Mouse (Mus musculus) lung, embryonic 14.5 days (tissue): ENCODE measurements around the gene Trim12c. TPM values are rescaled to one million over a fixed set of nuclear protein-coding genes. Genes with fewer than 3 reads are reported as not detected.
"Not testable (repeated sequence)": the region's sequence is repeated elsewhere in the genome, so short reads cannot be mapped to it uniquely, and the experiment has no call there.

Experiments used
- ATAC-seq: fragments of 200-750 bp; cut with Nextera tagmentation; 2 replicates; pipeline ENCODE4 v1.8.0; 2017; ENCODE audit warnings: mild to moderate bottlenecking, moderate TSS enrichment, moderate library complexity; ENCODE audit not compliant: insufficient read depth
- DNase-seq: peaks from one replicate; pipeline ENCODE4 v3.0.0-alpha.2; 2015
- H3K27ac ChIP-seq: fragments of 300-500 bp; sonication (generic); 2 replicates; pipeline ENCODE4 v1.5.1; 2014; ENCODE audit warnings: low read depth, mild to moderate bottlenecking, moderate library complexity
- H3K27me3 ChIP-seq: fragments of 300-500 bp; sonication (generic); 2 replicates; pipeline ENCODE4 v1.6.1; 2014; ENCODE audit warnings: low read length, control low read depth; ENCODE audit not compliant: insufficient read depth
- H3K36me3 ChIP-seq: fragments of 300-500 bp; sonication (generic); 2 replicates; pipeline ENCODE4 v1.6.1; 2014; ENCODE audit warnings: control low read depth; ENCODE audit not compliant: insufficient read depth
- H3K4me1 ChIP-seq: fragments of 300-500 bp; sonication (generic); 2 replicates; pipeline ENCODE4 v1.6.1; 2014; ENCODE audit warnings: antibody characterized with exemption, control low read depth; ENCODE audit not compliant: insufficient read depth
- H3K4me2 ChIP-seq: fragments of 300-500 bp; sonication (generic); 2 replicates; pipeline ENCODE4 v1.6.1; 2014; ENCODE audit warnings: mild to moderate bottlenecking
- H3K4me3 ChIP-seq: fragments of 300-500 bp; sonication (generic); 2 replicates; pipeline ENCODE4 v1.5.1; 2014; ENCODE audit warnings: low read depth, low read length
- H3K9ac ChIP-seq: fragments of 300-500 bp; sonication (generic); 2 replicates; pipeline ENCODE4 v1.6.1; 2014
- H3K9me3 ChIP-seq: fragments of 300-500 bp; sonication (generic); 2 replicates; pipeline ENCODE4 v1.6.1; 2016; ENCODE audit warnings: low read depth, low read length, control low read depth
- CTCF ChIP-seq: IDR thresholded peaks from 2 replicates; pipeline ENCODE4 v1.5.1; 2016; ENCODE audit warnings: antibody characterized with exemption, low read depth
- WGBS: fragments of 180-500 bp; shearing (Covaris S2); extraction: QIAGEN DNeasy Blood & Tissue Kit; methylation state at CpG from one replicate; pipeline ENCODE4 v1.1.7; 2014; 5-methylcytosine and 5-hydroxymethylcytosine counted together
- polyA plus RNA-seq: library from polyadenylated mRNA; unstranded; fragments of >200 nt; fragmentation: Nextera tagmentation; extraction: Ambion mirVana; gene quantifications from 2 replicates; pipeline ENCODE4 v1.2.1, GENCODE M21; 2014

Trim12c gene
- polyA plus RNA-seq, 1 experiment from 2014 or later, result 1.4 TPM

- not testable (repeated sequence) for ATAC-seq, H3K4me3 ChIP-seq, H3K4me2 ChIP-seq, H3K27me3 ChIP-seq, H3K36me3 ChIP-seq, H3K4me1 ChIP-seq, DNase-seq, H3K27ac ChIP-seq, H3K9me3 ChIP-seq, H3K9ac ChIP-seq
- 92% methylated on average over 2 of the region's 2 CpGs for WGBS
Measured at GRCm38 (mm10) chr7:104329171-104329570, 24.0 kb downstream of the Trim12c start, which contains the start of gene Trim34b. TSS of gene Trim34b (plus strand) at chr7:104329471.

- Histone ChIP-seq H3K4me1 (no peaks in the 10 kb centered on the region), H3K27me3 (no peaks in the 10 kb centered on the region), H3K36me3 (no peaks in the 10 kb centered on the region), H3K9ac (no peak overlapping the region), H3K4me2 (no peak overlapping the region), H3K27ac (no peak overlapping the region), H3K9me3 (no peaks in the 10 kb centered on the region), H3K4me3 (no peak overlapping the region)
- WGBS, result 48% methylated on average over 9 of the region's 9 CpGs
- no peak for ATAC-seq
- no peak for DNase-seq
- no peak for TF ChIP-seq CTCF
Measured at GRCm38 (mm10) chr7:104322028-104322427, 31.1 kb downstream of the Trim12c start.

- H3K9ac ChIP-seq, result peak within 1 kb of the TSS; percentile 41
- peak; percentile 92 for ATAC-seq
- H3K27me3 ChIP-seq, H3K9me3 ChIP-seq, DNase-seq, H3K27ac ChIP-seq, H3K36me3 ChIP-seq, H3K4me1 ChIP-seq: not testable (repeated sequence)
- H3K4me3 ChIP-seq, result peak within 1 kb of the TSS; percentile 39
- peak within 1 kb of the TSS; percentile 58 for H3K4me2 ChIP-seq
- WGBS, result 20% methylated on average over 4 of the region's 4 CpGs
Measured at GRCm38 (mm10) chr7:104315369-104316080, 37.6 kb downstream of the Trim12c start, which contains the start of gene Trim12a. TSS of gene Trim12a (minus strand) at chr7:104315466.

GRCm38 (mm10) chr7:104314796-104315353 is 38.3 kb downstream of the Trim12c start:
- Histone ChIP-seq H3K36me3 (no peaks in the 10 kb centered on the region), H3K4me2 (peak overlapping the region; percentile 58), H3K4me3 (peak overlapping the region; percentile 39), H3K27me3 (no peaks in the 10 kb centered on the region), H3K27ac (no peak overlapping the region), H3K9me3 (no peaks in the 10 kb centered on the region), H3K4me1 (no peaks in the 10 kb centered on the region), H3K9ac (peak overlapping the region; percentile 41)
- ATAC-seq, result peak; percentile 64
- DNase-seq, result peak; percentile 44
- WGBS, result 8% methylated on average over 15 of the region's 15 CpGs
- no peak for TF ChIP-seq CTCF

- ATAC-seq, result no peak
- H3K27me3 ChIP-seq, result no peaks in the 10 kb centered on the region
- no peak overlapping the region for H3K9ac ChIP-seq
- TF ChIP-seq CTCF, result no peak
- DNase-seq, result no peak
- no peak overlapping the region for H3K4me3 ChIP-seq
- H3K4me2 ChIP-seq, result no peak overlapping the region
- no peaks in the 10 kb centered on the region for H3K9me3 ChIP-seq
- no peaks in the 10 kb centered on the region for H3K4me1 ChIP-seq
- 75% methylated on average over 5 of the region's 5 CpGs for WGBS
- H3K36me3 ChIP-seq, result no peaks in the 10 kb centered on the region
- no peak overlapping the region for H3K27ac ChIP-seq
Measured at GRCm38 (mm10) chr7:104291638-104292400, 61.3 kb downstream of the Trim12c start.

- no peak overlapping the region for H3K9ac ChIP-seq
- H3K36me3 ChIP-seq, result no peaks in the 10 kb centered on the region
- H3K9me3 ChIP-seq, result no peaks in the 10 kb centered on the region
- H3K4me1 ChIP-seq, result no peaks in the 10 kb centered on the region
- no peak overlapping the region for H3K4me2 ChIP-seq
- WGBS, result 86% methylated on average over 1 of the region's 1 CpGs
- ATAC-seq, result no peak
- DNase-seq, result no peak
- H3K4me3 ChIP-seq, result no peak overlapping the region
- no peak for TF ChIP-seq CTCF
- H3K27me3 ChIP-seq, result no peaks in the 10 kb centered on the region
- no peak overlapping the region for H3K27ac ChIP-seq
Measured at GRCm38 (mm10) chr7:104290641-104291040, 62.5 kb downstream of the Trim12c start.

Other genes with a start within 250 kb of the Trim12c start
- not detected in 2 replicates for gene Olfr646, start 248.5 kb downstream of the Trim12c start, polyA plus RNA-seq
- not detected in 2 replicates for gene Ubqln5, start 223.5 kb downstream of the Trim12c start, polyA plus RNA-seq
- not detected in 2 replicates for gene Olfr643, start 216.0 kb downstream of the Trim12c start, polyA plus RNA-seq
- not detected in 2 replicates for gene Ubqln3, start 210.1 kb downstream of the Trim12c start, polyA plus RNA-seq
- not detected in 2 replicates for gene Ubqlnl, start 202.8 kb downstream of the Trim12c start, polyA plus RNA-seq
- gene Olfm5, start 188.5 kb downstream of the Trim12c start, polyA plus RNA-seq, result 0.08 TPM in 1 of 2 replicates, not detected in the other
- 0.32 and 0.37 TPM in 2 replicates for gene Olfr648, start 170.0 kb downstream of the Trim12c start, polyA plus RNA-seq
- not detected in 2 replicates for gene Olfr649, start 157.4 kb downstream of the Trim12c start, polyA plus RNA-seq
- 0.62 and 1.1 TPM in 2 replicates for gene Trim6, start 134.6 kb downstream of the Trim12c start, polyA plus RNA-seq
- gene Trim34a, start 108.9 kb downstream of the Trim12c start, polyA plus RNA-seq, result 1.4 and 1.6 TPM in 2 replicates
- 0.28 and 0.30 TPM in 2 replicates for gene Trim5, start 65.3 kb downstream of the Trim12c start, polyA plus RNA-seq
- gene Trim12a, start 37.9 kb downstream of the Trim12c start, polyA plus RNA-seq, result 3.2 and 3.6 TPM in 2 replicates
- gene Trim34b, start 23.9 kb downstream of the Trim12c start, polyA plus RNA-seq, result not detected in 2 replicates
- gene Trim30b, start 16.5 kb upstream of the Trim12c start, polyA plus RNA-seq, result 0.04 and 0.11 TPM in 2 replicates
- 0.24 and 0.32 TPM in 2 replicates for gene Trim30c, start 47.5 kb upstream of the Trim12c start, polyA plus RNA-seq
- 0.71 and 1.2 TPM in 2 replicates for gene Trim30a, start 111.8 kb upstream of the Trim12c start, polyA plus RNA-seq
- gene Trim30d, start 154.5 kb upstream of the Trim12c start, polyA plus RNA-seq, result 0.29 and 0.46 TPM in 2 replicates
- gene Olfr651, start 196.8 kb upstream of the Trim12c start, polyA plus RNA-seq, result not detected in 2 replicates
- not detected in 2 replicates for gene Olfr652, start 207.5 kb upstream of the Trim12c start, polyA plus RNA-seq
- gene Olfr653, start 224.0 kb upstream of the Trim12c start, polyA plus RNA-seq, result not detected in 2 replicates
- not detected in 2 replicates for gene Olfr654, start 233.7 kb upstream of the Trim12c start, polyA plus RNA-seq
- gene Olfr655, start 248.4 kb upstream of the Trim12c start, polyA plus RNA-seq, result not detected in 2 replicates